Mouse (Mus musculus) layer of hippocampus, adult 2 months (tissue): ENCODE data around the gene Tas1r1. TPM values are rescaled to one million over a fixed set of nuclear protein-coding genes. Genes with fewer than 3 reads are reported as not detected.

ENCODE experiments used
- DNase-seq, 2 experiments: peaks; one replicate each; pipeline ENCODE4 v3.0.0; 2022; ENCODE audit warnings: low spot score in 2 of 2
- H3K27ac ChIP-seq: fragments of 200-600 bp; 2 replicates; pipeline ENCODE4 v1.8.1; 2022
- H3K4me3 ChIP-seq: fragments of 200-600 bp; 2 replicates; pipeline ENCODE4 v1.8.1; 2022; ENCODE audit warnings: mild to moderate bottlenecking
- CTCF ChIP-seq: fragments of 200-600 bp; conservative IDR thresholded peaks from 2 replicates; pipeline ENCODE4 v1.8.1; 2022; ENCODE audit warnings: antibody characterized with exemption, mild to moderate bottlenecking, moderate library complexity
- long read RNA-seq, 2 experiments: library from polyadenylated mRNA; stranded (forward); transcript quantifications; one replicate each; pipeline ENCODE4 v2.0.0; 2021; ENCODE audit warnings: borderline mapping rate in 2 of 2
- total RNA-seq, 2 experiments: library from RNA; stranded (reverse); gene quantifications; 2 replicates each; pipeline ENCODE4 v1.2.3; 2021

Gene Tas1r1
- total RNA-seq = under 1 TPM; 0.69 to 0.76 TPM
- long read RNA-seq, experiment 1 = 0 reads
- long read RNA-seq, experiment 2 = 0 reads

DNA sequence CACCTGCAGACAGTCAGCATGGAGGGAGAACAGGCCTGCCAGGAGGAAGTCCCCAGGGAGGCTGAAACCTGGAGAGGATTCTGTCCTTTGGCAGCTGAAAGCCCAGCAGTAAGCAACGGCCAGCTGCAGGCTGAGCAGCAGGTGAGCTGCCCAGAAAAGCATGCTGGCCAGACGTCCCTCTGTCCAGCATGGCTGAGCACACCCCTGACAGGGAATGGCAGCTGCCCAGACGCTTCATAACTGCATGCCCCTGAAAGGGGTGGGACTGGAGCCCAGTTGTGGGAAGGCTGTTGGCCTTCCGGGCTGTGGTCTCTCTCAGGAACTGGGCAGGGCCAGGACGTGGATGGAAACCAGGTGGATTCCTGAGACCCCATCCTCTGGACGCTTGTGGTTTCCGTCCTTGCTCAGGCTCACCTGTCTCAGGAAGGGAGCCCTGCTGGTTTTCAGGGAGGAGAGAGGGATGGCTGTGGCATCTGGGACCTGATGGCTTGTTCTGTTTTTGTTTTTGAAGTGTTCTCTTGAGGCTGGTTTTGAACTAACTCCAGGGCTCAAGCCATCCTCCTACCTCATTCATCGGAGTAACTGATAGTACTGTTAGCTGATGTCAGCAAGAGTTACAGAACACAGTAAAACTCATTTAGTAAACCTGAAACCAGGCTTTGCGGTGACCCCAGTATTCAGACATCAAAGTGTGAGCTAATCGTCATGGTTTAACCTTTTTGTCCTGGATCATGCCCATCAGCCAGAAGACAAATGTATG, at the start of gene Tas1r1:
Gene Tas1r1 (minus strand): TSS at position 344 of the 760 bp plus-strand sequence.
- TF ChIP-seq CTCF = no peak
- H3K4me3 ChIP-seq = peak within 1 kb of the TSS; percentile 96
- peak within 1 kb of the TSS; percentile 81 for H3K27ac ChIP-seq
- DNase-seq = no peak

- no peak for DNase-seq
- no peak for TF ChIP-seq CTCF
- Histone ChIP-seq H3K4me3 (peak overlapping the region; percentile 88), H3K27ac (peak overlapping the region; percentile 98)
Measured at GRCm38 (mm10) chr4:152088133-152088532, 49.8 kb upstream of the Tas1r1 start.

DNA sequence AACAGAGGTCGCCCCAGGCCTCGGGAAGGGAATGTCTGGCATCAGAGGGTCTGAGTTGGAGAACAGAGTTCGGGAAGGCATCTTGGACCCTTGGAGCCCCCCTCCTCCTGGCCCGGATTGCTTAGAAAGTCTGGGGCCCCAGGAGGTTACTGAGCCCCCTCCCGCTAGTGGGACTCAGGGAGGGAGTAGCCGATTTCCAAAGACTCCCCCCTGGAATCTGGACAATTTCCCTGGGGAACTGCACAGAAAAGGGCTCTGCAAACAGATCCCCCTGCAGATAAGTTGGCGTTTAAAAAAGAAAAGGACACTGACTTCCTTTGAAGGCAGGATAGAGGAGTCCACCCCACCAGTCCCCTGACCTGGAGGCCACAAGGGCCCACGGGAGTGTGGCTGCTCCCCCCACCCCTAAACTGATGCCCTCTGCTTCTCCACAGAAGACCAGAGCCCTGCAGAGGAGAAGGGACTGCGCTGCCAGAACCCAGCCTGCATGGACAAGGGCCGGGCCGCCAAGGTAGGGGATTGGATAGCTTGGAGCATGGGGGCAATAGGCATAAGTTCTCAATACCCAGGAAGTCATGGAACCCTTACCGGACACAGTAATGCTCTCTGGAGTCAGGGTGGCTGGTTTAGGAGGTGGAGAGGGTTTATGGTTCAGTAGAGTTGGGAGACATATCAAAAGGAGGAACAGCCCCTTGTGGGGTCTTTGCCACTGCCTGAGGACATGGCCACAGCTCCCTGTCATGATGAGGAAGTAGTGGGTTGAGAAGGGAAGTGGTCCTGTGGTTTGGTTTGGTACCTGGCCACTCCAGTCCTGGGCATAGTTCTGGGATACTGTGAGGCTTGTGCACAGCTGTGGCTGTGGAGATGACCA, 49.1 kb upstream of the Tas1r1 start:
- Histone ChIP-seq H3K27ac (peak overlapping the region; percentile 98), H3K4me3 (peak overlapping the region; percentile 88)
- no peak for TF ChIP-seq CTCF
- DNase-seq = no peak

DNA sequence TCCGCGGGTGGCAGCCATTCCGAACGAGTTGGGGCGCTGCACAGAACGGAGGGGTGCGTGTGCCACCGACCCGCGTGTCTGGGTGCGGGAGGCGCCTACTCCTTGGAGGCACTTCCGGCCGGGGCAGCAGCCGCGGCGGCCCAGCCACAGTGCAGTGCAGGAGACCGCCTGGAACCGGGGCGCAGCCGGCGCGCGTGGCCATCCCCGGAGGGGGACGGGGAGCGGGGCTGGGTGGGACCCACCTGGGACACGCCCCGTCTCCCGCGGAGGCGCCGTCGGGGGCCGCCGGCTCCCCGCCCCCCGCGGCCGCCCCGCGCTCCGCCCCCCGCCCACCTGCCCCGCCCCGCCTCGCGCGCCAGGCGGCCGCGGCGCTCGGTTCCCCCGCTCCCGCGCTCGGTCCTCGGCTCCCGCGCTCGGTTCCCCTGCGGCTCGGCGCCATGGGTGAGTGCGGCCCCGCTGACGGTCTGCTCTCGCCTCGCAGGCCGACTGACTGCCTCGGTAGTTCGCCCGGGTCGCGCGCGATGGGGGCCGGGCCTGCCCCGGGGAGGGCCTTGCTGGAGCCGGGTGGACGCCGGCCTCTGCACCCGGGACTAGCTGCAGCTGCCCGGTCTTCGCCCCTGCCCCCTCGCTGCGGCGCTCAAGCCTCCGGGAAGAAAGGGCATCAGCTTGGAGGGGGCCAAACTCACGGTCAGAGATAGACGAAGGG, 48.3 kb upstream of the Tas1r1 start:
- TF ChIP-seq CTCF = no peak
- peak overlapping the region; percentile 98 for H3K27ac ChIP-seq
- peak in 1 of 2 experiments; percentile 67 for DNase-seq
- H3K4me3 ChIP-seq = peak overlapping the region; percentile 88

DNA sequence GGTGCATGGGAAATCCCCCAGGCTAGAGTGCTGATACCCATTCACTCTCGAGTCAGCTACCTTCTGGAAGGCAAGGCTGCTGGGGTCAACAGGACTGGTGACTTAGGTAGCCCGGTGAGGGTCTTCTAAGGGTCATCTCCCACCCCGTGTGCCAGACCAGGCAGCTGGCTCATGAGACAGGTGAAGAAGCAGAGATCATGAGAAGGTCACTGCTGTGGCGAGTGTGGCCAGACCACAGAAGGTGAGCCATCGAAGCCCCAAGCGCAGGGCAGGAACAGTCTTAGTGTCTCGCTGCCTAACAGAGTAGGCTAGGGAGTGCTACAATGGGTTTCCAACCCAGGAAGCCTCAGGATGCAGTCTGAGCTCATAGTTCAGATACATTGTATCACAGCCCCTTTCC, 46.2 kb upstream of the Tas1r1 start:
- H3K4me3 ChIP-seq = no peak overlapping the region
- DNase-seq = no peak
- H3K27ac ChIP-seq = no peak overlapping the region
- no peak for TF ChIP-seq CTCF

GRCm38 (mm10) chr4:152083611-152084220, 45.3 kb upstream of the Tas1r1 start:
- TF ChIP-seq CTCF = no peak
- peak overlapping the region; percentile 74; the same call in 1 of the 2 replicates for H3K27ac ChIP-seq
- DNase-seq = no peak
- H3K4me3 ChIP-seq = no peak overlapping the region

- DNase-seq = no peak
- no peak overlapping the region for H3K4me3 ChIP-seq
- H3K27ac ChIP-seq = no peak overlapping the region
- TF ChIP-seq CTCF = no peak
Measured at GRCm38 (mm10) chr4:152079931-152080330, 41.6 kb upstream of the Tas1r1 start.

DNA sequence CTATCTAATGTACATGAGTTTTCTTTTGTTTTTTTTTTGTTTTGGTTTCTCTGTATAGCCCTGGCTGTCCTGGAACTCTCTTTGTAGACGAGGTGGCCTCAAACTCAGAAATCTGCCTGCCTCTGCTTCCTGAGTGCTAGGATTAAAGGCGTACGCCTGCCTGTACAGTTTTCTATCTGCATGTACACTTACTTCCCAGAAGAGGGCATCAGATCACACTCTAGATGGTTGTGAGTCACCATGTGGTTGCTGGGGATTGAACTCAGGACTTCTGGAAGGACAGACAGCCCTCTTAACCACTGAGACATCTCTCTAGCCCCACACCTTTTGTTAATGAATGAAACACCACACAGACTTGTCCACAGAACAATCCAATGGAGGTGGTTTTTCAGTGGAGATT, 40.9 kb upstream of the Tas1r1 start:
- Histone ChIP-seq H3K27ac (no peak overlapping the region), H3K4me3 (no peak overlapping the region)
- no peak for DNase-seq
- TF ChIP-seq CTCF = peak; percentile 35

- DNase-seq = no peak
- Histone ChIP-seq H3K4me3 (no peak overlapping the region), H3K27ac (peak overlapping the region; percentile 53)
- TF ChIP-seq CTCF = no peak
Measured at GRCm38 (mm10) chr4:152078105-152078530, 39.8 kb upstream of the Tas1r1 start.

DNA sequence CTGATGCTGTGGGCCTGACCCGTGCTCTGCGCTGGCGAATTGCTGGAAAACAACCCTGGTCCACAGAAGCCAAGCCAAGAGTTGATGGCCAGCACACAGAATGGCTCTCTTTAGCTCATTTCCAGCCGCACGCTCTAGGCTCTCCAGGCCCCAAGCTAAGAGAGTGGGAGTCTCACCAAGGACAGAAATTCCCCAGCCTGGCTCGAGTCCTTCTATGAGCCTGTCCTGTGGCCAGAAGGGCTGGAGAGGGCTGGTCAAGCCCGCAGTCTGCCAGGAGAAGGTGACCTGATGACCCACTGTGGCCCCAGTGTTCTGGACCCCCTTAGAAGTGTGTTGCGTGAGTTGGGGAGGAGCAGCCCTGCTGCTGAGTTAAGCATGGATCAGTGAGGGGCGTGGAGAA, 38.8 kb upstream of the Tas1r1 start:
- DNase-seq = no peak
- Histone ChIP-seq H3K27ac (peak overlapping the region; percentile 53; the same call in 1 of the 2 replicates), H3K4me3 (no peak overlapping the region)
- TF ChIP-seq CTCF = no peak

DNA sequence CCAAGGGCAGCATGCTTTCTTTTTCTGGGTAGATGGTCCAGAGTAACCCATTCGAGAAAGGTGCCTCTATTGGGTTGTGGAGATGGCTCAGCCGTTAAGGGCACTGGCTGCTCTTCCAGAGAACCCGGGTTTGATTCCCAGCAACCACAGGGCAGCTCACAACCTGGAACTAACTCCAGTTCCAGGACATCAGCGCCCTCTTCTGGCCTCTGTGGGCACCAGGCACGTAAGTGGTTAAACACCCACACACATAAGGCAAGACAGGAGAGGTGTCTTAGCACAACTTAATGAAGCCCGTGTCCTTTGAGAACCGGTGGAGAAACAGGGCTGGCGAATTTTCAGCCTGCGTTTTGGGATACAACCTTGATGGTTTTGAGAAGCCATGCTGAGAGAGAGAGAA, 36.2 kb upstream of the Tas1r1 start:
- H3K4me3 ChIP-seq = no peak overlapping the region
- DNase-seq = no peak
- TF ChIP-seq CTCF = peak; percentile 40
- H3K27ac ChIP-seq = no peak overlapping the region

GRCm38 (mm10) chr4:152073715-152074114, 35.3 kb upstream of the Tas1r1 start:
- Histone ChIP-seq H3K27ac (peak overlapping the region; percentile 72), H3K4me3 (peak overlapping the region; percentile 44)
- TF ChIP-seq CTCF = no peak
- no peak for DNase-seq

- peak overlapping the region; percentile 76 for H3K27ac ChIP-seq
- H3K4me3 ChIP-seq = peak overlapping the region; percentile 45
- TF ChIP-seq CTCF = no peak
- DNase-seq = no peak
Measured at GRCm38 (mm10) chr4:152072655-152073054, 34.3 kb upstream of the Tas1r1 start.
